Comparison of ENCODE assay signal across 8 mouse cellular contexts in genomic region chr1:86214158-86214557, GRCm38 (mm10). TPM values are rescaled to one million over a fixed set of nuclear protein-coding genes. Genes with fewer than 3 reads are reported as not detected.
DNase-seq lines count a peak whose midpoint lies in the region; ATAC-seq and TF ChIP-seq lines count a peak whose summit lies in the region.

No protein-coding gene starts in this region.

- TF ChIP-seq CTCF in cerebellum, adult 2 months (IDR thresholded peaks at IDR 0.05; ENCODE audit: borderline replicate concordance, insufficient read depth, low read depth, low read length), result peak; percentile 97
- TF ChIP-seq CTCF in left cerebral cortex, adult 2 months (IDR thresholded peaks at IDR 0.05), result peak; percentile 99

- TF ChIP-seq POLR2A in cerebellum, adult 2 months (IDR thresholded peaks at IDR 0.05; ENCODE audit: borderline replicate concordance, insufficient read depth, low read length), result no peak

- H3K4me1 ChIP-seq in cerebellum, adult 2 months (ENCODE audit: control insufficient read depth, insufficient read depth, low read length), result no peaks in the 10 kb centered on the region

- DNase-seq in R1 (ENCODE audit: low read depth, low spot score), result peak; percentile 83
- DNase-seq in cerebellum, adult 2 months, result peak; percentile 62 to 79
- peak; percentile 85 to 90 for DNase-seq in frontal cortex, postnatal 36 days (ENCODE audit: low spot score in 2 of 2)
- DNase-seq in hindlimb bud, embryonic 11.5 days (ENCODE audit: extremely low spot score, low read depth, low spot score), result peak; percentile 24
- peak; percentile 81 to 88 for DNase-seq in left cerebral cortex, adult 2 months (ENCODE audit: extremely low spot score in 1 of 2, low spot score in 2 of 2)
- peak; percentile 82 for DNase-seq in right cerebral cortex, postnatal 4 days
- DNase-seq in yolk sac, embryonic 10.5 days (ENCODE audit: low spot score), result peak; percentile 58

- WGBS in cerebellum, adult 2 months, result 3% methylated on average over 1 of the region's 1 CpGs

- no peak overlapping the region for H3K27ac ChIP-seq in cerebellum, adult 2 months (ENCODE audit: insufficient read depth, low read length)
- H3K27ac ChIP-seq in left cerebral cortex, adult 2 months, result no peak overlapping the region

- no peak overlapping the region for H3K4me3 ChIP-seq in cerebellum, adult 2 months (replicated peaks; ENCODE audit: insufficient read depth, low read depth, low read length)
- no peak overlapping the region for H3K4me3 ChIP-seq in left cerebral cortex, adult 2 months

- intact Hi-C loops in left cerebral cortex, adult 2 months (cut with DNase I), result loop anchor here (1.0 kb wide), 1 partner anchor 125 kb away; no protein-coding TSS in a partner anchor

- no peaks in the 10 kb centered on the region; the same call in 1 of the 2 replicates for H3K27me3 ChIP-seq in cerebellum, adult 2 months (ENCODE audit: control insufficient read depth, insufficient read depth, low read length)

- ATAC-seq in megakaryocyte, adult 5-6 weeks (ENCODE audit: poor library complexity, severe bottlenecking), result peak; percentile 83

RNA-seq across cellular contexts. Expression of gene Armc9, which starts 59.6 kb away (rescaled TPM):
- polyA plus RNA-seq in cerebellum, adult 2 months (2012; rRNA removed), result 24.4 and 24.9 TPM in 2 replicates
- 10 to 100 TPM; 36.9 to 44.8 TPM for total RNA-seq in left cerebral cortex, adult 2 months (2021)
- 2.1 and 2.8 TPM in 2 replicates for total RNA-seq in megakaryocyte, adult 5-6 weeks (2015)
- 2.1 and 4.5 TPM in 2 replicates for total RNA-seq in megakaryocyte, adult 5-6 weeks (2017)

Comparison
In these comparisons a context has a peak if more than half of its experiments do, and no peak if none do; other contexts are left out.
1. DNase-seq: peak in every context shown above with its lines; median percentile 88 in frontal cortex, postnatal 36 days; 84 in left cerebral cortex, adult 2 months; 83 in R1; 82 in right cerebral cortex, postnatal 4 days; 70 in cerebellum, adult 2 months; 58 in yolk sac, embryonic 10.5 days; 24 in hindlimb bud, embryonic 11.5 days.
2. RNA of gene Armc9, which starts 59.6 kb away (total RNA-seq): 36.9 to 44.8 TPM in left cerebral cortex, adult 2 months; 2.1 to 4.5 TPM in megakaryocyte, adult 5-6 weeks; every median in the first group is over 4 times any median in the second.